Mouse (Mus musculus): ENCODE results near the gene Inpp4a.

GRCm38 (mm10) chr1:37287748-37288147 lies 11.9 kb upstream of the Inpp4a start:
- TF ChIP-seq CHD2 (IDR thresholded peaks at IDR 0.05; ENCODE audit: low read depth, low read length), result no peak
- TF ChIP-seq ZNF384 (IDR thresholded peaks at IDR 0.05; ENCODE audit: low read depth, low read length), result no peak
